Mouse (Mus musculus) E14TG2a.4 (cell line): ENCODE data around the gene Pltp.
"Not testable (repeated sequence)": the region's sequence is repeated elsewhere in the genome, so short reads cannot be mapped to it uniquely, and the experiment has no call there.

Experiments
- H3K27me3 ChIP-seq: 2 replicates; pipeline ENCODE4 v1.6.1; 2014; ENCODE audit warnings: low read length, control low read depth; ENCODE audit not compliant: insufficient read depth
- H3K36me3 ChIP-seq: 2 replicates; pipeline ENCODE4 v1.6.1; 2014; ENCODE audit warnings: low read length, control low read depth; ENCODE audit not compliant: insufficient read depth
- H3K4me1 ChIP-seq: replicated peaks from 2 replicates; pipeline ENCODE4 v1.6.1; 2014; ENCODE audit warnings: low read depth, low read length, control low read depth
- H3K4me3 ChIP-seq: replicated peaks from 2 replicates; pipeline ENCODE4 v1.5.1; 2014; ENCODE audit warnings: mild to moderate bottlenecking, low read length
- H3K9me3 ChIP-seq: 2 replicates; pipeline ENCODE4 v1.6.1; 2014; ENCODE audit warnings: low read length, control low read depth
- CTCF ChIP-seq: conservative IDR thresholded peaks from 2 replicates; pipeline ENCODE4 v1.5.1; 2014; ENCODE audit warnings: low read length
- NANOG ChIP-seq: IDR thresholded peaks from 2 replicates; pipeline ENCODE4 v1.6.1; 2014; ENCODE audit warnings: borderline replicate concordance, low read length, mixed read lengths
- POU5F1 ChIP-seq: IDR thresholded peaks from 2 replicates; pipeline ENCODE4 v1.6.1; 2014; ENCODE audit warnings: low read length, borderline replicate concordance

Pltp gene

DNA sequence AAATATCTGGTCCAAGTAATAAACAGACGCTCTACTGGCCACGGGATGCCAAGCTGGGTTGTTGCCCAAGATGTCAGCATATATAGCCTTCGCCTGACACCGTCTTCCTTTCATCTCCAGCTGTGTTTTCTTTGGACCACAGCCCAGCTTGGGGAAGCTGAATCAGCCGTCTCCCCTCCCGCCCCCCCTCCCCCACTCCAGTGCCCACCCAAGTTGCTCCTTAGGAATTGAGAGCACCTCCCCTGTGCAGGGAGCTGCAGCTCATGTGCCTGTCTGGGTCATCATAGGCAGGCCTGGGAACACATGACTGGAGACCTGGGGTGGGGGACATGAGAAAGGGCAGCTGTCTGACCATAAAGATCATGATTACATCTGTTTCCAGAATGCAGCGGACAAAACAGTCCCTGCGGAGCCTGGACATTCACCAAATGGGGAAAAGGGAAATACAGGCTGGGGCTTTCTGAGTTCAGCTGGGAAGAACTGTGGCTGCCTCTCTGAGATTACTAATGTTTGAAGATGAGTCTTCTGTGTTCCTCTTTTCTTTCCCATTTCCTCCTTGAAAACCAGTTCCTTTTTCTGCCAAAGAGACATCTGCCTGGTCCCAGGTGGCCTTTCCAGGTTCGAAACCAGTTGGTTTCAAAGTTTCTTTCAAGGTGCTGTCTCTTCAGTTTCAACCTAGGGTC lies 4.8 kb upstream of the Pltp start:
- TF ChIP-seq POU5F1 (no peak), CTCF (no peak), NANOG (no peak)
- no peaks in the 10 kb centered on the region for H3K27me3 ChIP-seq
- H3K36me3 ChIP-seq = no peaks in the 10 kb centered on the region
- H3K4me1 ChIP-seq = peaks cover 84% of the 10 kb centered on the region
- H3K9me3 ChIP-seq = peaks cover 4% of the 10 kb centered on the region
- H3K4me3 ChIP-seq = peak overlapping the region; percentile 52

DNA sequence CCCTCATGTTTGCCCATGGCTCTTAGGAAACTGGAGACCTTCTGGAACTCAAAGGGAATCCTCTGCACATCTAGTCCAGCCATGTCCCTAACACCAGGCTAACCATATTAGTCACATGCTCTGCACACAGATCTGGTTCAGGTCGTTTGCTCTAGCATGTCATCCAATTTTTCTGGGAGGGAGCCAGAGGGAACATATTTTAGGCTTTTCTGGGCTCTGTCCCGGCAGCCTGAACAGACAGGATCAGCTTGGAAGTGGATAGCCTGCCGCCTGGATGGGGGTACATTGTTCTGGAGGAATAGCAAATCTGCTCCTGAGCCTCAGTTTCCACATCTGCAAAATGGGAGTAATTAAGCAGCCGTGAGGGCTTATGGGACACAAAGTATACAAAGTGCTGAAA lies 3.6 kb upstream of the Pltp start:
- peaks cover 77% of the 10 kb centered on the region for H3K4me1 ChIP-seq
- H3K4me3 ChIP-seq = 0 out of 2 replicates have a peak overlapping the region, but pooled peaks have one; percentile 52
- TF ChIP-seq CTCF (no peak), NANOG (no peak), POU5F1 (no peak)
- no peaks in the 10 kb centered on the region for H3K27me3 ChIP-seq
- H3K9me3 ChIP-seq = peaks cover 4% of the 10 kb centered on the region
- no peaks in the 10 kb centered on the region for H3K36me3 ChIP-seq

DNA sequence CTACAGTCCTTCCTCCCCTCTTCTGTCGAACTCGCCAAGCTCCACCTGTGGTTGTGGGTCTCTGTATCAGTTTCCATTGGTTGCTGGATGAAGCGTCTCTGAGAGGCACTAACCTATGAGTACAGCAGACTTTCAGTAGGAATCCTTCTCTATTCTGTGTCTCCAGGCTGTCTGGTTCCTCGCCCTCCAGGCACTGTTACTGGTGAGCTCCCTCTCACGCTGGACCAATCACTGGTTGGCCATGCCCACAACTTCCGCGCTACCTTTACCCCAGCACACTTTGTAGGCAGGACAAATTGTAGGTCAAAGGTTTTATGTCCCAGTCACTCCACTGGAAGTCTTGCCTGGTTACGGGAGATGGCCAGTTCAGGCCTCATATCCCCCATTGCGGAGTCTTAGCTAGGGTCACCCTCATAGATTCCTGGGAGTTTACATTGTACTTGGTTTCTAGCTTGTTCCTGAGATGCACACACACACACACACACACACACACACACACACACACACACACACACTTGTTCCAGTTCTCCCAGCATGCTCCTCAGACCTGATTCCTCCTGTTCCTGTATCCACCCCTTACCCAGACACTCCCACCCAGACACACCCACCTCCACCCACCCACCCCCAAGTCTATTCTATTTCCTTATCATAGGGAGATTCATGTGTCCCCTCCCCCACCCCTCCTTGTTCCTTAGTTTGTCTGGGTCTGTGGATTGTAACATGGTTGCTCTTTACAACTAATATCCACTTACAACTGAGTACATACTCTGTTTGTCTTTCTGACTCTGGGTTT lies 2.3 kb upstream of the Pltp start:
- Histone ChIP-seq H3K9me3 (peaks cover 4% of the 10 kb centered on the region), H3K27me3 (no peaks in the 10 kb centered on the region), H3K4me1 (peaks cover 79% of the 10 kb centered on the region), H3K36me3 (peaks cover 7% of the 10 kb centered on the region), H3K4me3 (peak overlapping the region; percentile 60)
- TF ChIP-seq NANOG (no peak), CTCF (no peak), POU5F1 (no peak)

DNA sequence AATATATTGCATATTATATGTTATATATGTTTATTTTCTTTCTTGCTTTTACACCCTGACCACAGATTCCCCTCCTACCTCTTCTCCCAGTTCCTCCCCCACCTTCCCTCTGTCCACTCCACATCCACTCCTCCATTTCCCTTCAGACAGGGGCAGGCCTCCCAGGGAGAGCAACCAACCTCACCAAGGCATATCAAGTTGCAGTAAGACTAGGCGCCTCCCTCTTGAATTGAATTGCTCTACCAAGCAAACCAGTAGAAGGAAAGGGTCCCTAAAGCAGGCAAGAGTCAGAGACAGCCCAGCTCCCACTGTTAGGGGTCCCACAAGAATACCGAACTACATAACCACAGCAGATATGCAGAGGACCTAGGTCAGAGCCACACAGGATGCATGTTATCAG lies 1.6 kb upstream of the Pltp start:
- peak overlapping the region; percentile 60 for H3K4me3 ChIP-seq
- H3K27me3 ChIP-seq = no peaks in the 10 kb centered on the region
- TF ChIP-seq POU5F1 (no peak), NANOG (no peak), CTCF (no peak)
- peaks cover 14% of the 10 kb centered on the region for H3K36me3 ChIP-seq
- H3K9me3 ChIP-seq = peaks cover 4% of the 10 kb centered on the region
- H3K4me1 ChIP-seq = peaks cover 79% of the 10 kb centered on the region

- H3K4me1 ChIP-seq = peaks cover 84% of the 10 kb centered on the region
- no peaks in the 10 kb centered on the region for H3K27me3 ChIP-seq
- H3K36me3 ChIP-seq = peaks cover 26% of the 10 kb centered on the region
- peak overlapping the region; percentile 91 for H3K4me3 ChIP-seq
- TF ChIP-seq POU5F1 (no peak), NANOG (peak; percentile 41; the same call in 1 of the 2 replicates), CTCF (no peak)
- no peaks in the 10 kb centered on the region for H3K9me3 ChIP-seq
These were observed 487 bp upstream of the Pltp start for GRCm38 (mm10) chr2:164857842-164858553.

GRCm38 (mm10) chr2:164856309-164857100 lies 1.0 kb downstream of the Pltp start:
- TF ChIP-seq NANOG (no peak), POU5F1 (no peak), CTCF (no peak)
- Histone ChIP-seq H3K9me3 (no peaks in the 10 kb centered on the region), H3K27me3 (no peaks in the 10 kb centered on the region), H3K4me1 (peaks cover 84% of the 10 kb centered on the region), H3K36me3 (peaks cover 41% of the 10 kb centered on the region), H3K4me3 (peak overlapping the region; percentile 91)

DNA sequence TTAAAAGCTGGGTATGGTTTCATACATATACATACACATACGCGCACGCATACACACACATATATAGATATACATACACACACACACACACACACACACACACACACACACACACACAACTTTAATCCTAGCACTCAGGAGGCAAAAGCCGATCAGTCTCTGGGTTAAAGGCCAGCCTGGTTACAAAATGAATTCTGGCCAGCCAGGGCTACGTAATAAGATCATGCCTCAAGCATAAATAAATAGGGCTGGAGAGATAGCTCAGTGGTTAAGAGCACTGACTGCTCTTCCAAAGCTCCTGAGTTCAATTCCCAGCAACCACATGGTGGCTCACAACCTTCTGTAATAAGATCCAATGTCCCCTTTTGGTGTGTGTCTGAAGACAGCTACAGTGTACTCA lies 1.9 kb downstream of the Pltp start:
- H3K27me3 ChIP-seq, H3K9me3 ChIP-seq: not testable (repeated sequence)
- Histone ChIP-seq H3K4me3 (peak overlapping the region; percentile 91), H3K4me1 (peaks cover 83% of the 10 kb centered on the region), H3K36me3 (peaks cover 50% of the 10 kb centered on the region)

DNA sequence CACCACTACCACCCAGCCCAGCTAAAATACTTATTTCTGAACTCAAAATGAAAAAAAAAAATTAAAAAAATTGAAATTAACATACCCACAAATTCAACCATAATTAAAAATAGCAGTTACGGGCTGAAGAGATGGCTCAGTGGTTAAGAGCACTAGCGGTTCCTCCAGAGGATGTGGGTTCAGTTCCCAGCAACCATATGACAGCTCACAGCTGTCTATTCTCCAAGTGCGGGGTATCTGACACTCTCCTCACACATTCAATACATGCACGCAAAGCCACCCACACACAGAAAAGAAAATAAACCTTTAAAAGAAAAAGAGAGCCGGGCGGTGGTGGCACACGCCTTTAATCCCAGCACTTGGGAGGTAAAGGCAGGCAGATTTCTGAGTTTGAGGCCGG lies 7.5 kb downstream of the Pltp start:
- Histone ChIP-seq H3K27me3 (no peaks in the 10 kb centered on the region), H3K4me3 (no peak overlapping the region), H3K9me3 (no peaks in the 10 kb centered on the region), H3K36me3 (peaks cover 96% of the 10 kb centered on the region), H3K4me1 (peaks cover 64% of the 10 kb centered on the region)
- TF ChIP-seq POU5F1 (no peak), NANOG (no peak), CTCF (no peak)
